Mouse (Mus musculus): ENCODE measurements around the gene Rhoa. TPM values are rescaled to one million over a fixed set of nuclear protein-coding genes. Genes with fewer than 3 reads are reported as not detected.
"Not testable (repeated sequence)": the region's sequence is repeated elsewhere in the genome, so short reads cannot be mapped to it uniquely, and the experiment has no call there.

The Rhoa gene
- polyA plus RNA-seq, 1 experiment from 2014 or later, result 370 TPM

DNA sequence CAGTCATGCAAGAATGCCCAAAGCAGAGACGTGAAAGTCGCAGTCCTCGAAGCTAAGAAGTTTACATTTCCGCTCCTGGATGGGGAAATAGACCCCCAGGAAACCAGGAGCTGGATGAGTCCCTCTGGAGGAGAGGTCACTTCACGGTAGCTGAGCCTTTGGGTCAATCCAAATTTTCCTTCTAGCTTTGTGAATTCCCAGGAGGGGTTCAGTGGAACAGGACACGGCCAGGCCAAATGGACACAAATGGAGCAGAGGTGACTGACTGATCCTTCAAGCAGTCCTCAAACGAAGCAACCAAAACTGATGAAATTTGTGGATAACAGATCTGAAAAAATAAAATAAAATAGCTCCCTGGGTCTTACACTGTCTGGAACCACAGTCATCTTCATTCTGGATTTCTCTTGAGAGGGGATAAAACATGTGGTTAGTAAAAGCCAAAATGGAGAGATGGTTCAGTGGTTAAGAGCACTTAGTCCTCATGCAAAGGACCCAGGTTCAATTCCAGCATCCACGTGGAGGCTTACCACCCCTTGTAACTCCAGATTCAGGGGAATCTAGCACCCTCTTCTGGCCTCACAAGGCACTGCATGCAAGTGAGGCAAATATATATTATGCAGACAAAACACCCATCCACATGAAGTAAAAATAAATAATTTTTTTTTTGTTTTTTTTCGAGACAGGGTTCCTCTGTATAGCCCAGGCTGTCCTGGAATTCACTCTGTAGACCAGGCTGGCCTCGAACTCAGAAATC lies 27.1 kb upstream of the Rhoa start:
- Histone ChIP-seq H3K9ac (ENCODE audit: low read length) (no peak overlapping the region), H3K36me3 (ENCODE audit: control insufficient read depth, insufficient read depth, low read length) (no peaks in the 10 kb centered on the region), H3K9me3 (ENCODE audit: control insufficient read depth, low read length) (no peaks in the 10 kb centered on the region), H3K4me2 (replicated peaks; ENCODE audit: low read depth) (no peak overlapping the region), H3K4me1 (replicated peaks; ENCODE audit: control insufficient read depth, insufficient read depth) (no peaks in the 10 kb centered on the region), H3K27ac (replicated peaks) (no peak overlapping the region), H3K4me3 (ENCODE audit: low read depth, low read length) (no peak overlapping the region), H3K27me3 (ENCODE audit: control insufficient read depth, insufficient read depth, low read length) (no peaks in the 10 kb centered on the region)
- TF ChIP-seq CTCF (IDR thresholded peaks at IDR 0.05; ENCODE audit: low read depth) (peak; percentile 75), EP300 (optimal IDR thresholded peaks at IDR 0.05) (no peak)
- 61% methylated on average over 10 of the region's 10 CpGs for WGBS
- ATAC-seq (ENCODE audit: low FRiP score, low TSS enrichment) (no peak), DNase-seq (ENCODE audit: low spot score) (peak; percentile 52)

DNA sequence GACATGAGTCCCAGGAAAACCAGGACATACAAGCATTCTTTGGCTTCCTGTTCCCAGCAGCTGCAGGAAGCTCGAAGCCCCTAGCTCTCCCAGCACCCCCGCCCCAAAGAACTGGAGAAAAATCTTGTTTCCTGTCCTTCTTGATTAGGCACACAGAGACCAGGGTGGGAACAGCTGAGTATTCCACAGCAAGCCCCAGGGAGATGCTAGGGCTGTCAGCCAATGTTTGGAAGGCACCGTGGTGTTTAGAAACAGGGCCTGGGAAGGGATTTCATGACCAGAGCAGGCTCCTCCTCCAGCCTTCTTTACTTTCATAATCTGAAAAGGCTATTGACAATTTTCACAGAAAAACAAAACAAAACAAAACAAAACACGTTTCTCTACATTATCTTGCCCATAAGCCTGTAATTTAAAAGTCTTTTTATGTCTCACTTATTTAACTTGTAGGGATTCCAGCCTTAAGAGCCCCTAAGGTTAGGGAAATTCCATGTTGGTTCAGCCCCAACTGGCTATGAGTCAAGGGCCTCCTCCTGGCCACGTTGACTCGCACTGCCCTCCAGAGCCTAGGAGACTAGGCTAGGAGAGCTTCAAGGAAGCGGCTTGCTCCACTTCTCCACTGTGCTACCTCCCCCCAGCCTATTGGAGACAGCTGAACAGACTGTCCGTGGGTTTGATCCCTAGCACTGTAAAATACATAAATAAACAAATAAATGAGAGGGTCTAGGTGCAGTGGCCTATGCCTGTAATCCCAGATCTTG lies 25.7 kb upstream of the Rhoa start:
- no peak overlapping the region for H3K4me2 ChIP-seq (replicated peaks; ENCODE audit: low read depth)
- no peaks in the 10 kb centered on the region for H3K27me3 ChIP-seq (ENCODE audit: control insufficient read depth, insufficient read depth, low read length)
- H3K9me3 ChIP-seq (ENCODE audit: control insufficient read depth, low read length), result no peaks in the 10 kb centered on the region
- no peak overlapping the region for H3K4me3 ChIP-seq (ENCODE audit: low read depth, low read length)
- WGBS, result 23% methylated on average over 8 of the region's 8 CpGs
- TF ChIP-seq CTCF (IDR thresholded peaks at IDR 0.05; ENCODE audit: low read depth), result peak; percentile 27
- TF ChIP-seq EP300 (optimal IDR thresholded peaks at IDR 0.05), result no peak
- no peak overlapping the region for H3K9ac ChIP-seq (ENCODE audit: low read length)
- no peaks in the 10 kb centered on the region for H3K4me1 ChIP-seq (replicated peaks; ENCODE audit: control insufficient read depth, insufficient read depth)
- DNase-seq (ENCODE audit: low spot score), result no peak
- H3K27ac ChIP-seq (replicated peaks), result peak overlapping the region; percentile 73
- no peaks in the 10 kb centered on the region for H3K36me3 ChIP-seq (ENCODE audit: control insufficient read depth, insufficient read depth, low read length)
- peak; percentile 73 for ATAC-seq (ENCODE audit: low FRiP score, low TSS enrichment)

DNA sequence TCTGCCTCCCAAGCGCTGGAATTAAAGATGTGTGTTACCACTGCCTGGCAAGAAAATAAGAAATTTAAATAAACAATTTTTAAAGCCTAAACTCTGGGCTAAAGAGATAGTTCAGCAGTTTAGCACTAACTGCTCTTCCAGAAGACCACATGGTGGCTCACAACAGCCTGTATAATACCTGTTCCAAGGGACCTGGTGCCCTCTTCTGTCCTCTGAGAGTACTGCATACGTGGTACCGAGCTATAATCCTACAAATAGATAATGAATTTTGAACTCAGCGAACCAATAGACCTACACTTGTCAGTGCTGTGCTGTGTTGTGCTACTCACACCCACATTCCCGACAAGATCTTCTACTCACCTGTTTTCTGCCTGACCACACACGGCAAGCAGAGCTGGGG lies 21.5 kb upstream of the Rhoa start:
- WGBS, result 9% methylated on average over 6 of the region's 6 CpGs
- H3K27ac ChIP-seq (replicated peaks), result no peak overlapping the region

DNA sequence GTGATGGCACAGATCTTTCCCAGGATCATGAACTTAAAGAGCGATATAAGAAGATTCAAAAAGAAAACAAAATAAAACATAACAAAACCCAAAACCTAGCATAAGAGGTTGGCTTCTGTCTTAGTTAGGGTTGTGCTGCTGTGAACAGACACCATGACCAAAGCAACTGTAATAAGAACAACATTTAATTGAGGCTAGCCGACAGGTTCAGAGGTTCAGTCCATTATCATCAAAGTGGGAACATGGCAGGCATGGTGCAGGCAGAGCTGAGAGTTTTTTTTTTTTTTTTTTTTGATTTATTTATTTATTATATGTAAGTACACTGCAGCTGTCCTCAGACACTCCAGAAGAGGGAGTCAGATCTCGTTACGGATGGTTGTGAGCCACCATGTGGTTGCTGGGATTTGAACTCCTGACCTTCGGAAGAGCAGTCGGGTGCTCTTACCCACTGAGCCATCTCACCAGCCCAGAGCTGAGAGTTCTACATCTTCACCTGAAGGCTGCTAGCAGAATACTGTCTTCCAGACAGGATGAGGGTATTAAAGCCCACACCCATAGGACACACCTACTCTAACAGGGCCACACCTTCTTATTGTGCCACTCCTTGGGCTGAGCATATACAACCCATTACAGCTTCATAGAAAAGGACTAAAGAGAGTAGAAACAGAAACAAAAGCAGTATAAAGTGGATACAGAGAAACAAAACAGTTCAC lies 18.2 kb upstream of the Rhoa start:
- not testable (repeated sequence) for H3K9me3 ChIP-seq (ENCODE audit: control insufficient read depth, low read length); H3K36me3 ChIP-seq (ENCODE audit: control insufficient read depth, insufficient read depth, low read length); H3K27ac ChIP-seq (replicated peaks); H3K27me3 ChIP-seq (ENCODE audit: control insufficient read depth, insufficient read depth, low read length); H3K4me3 ChIP-seq (ENCODE audit: low read depth, low read length); H3K4me1 ChIP-seq (replicated peaks; ENCODE audit: control insufficient read depth, insufficient read depth); ATAC-seq (ENCODE audit: low FRiP score, low TSS enrichment); DNase-seq (ENCODE audit: low spot score); H3K4me2 ChIP-seq (replicated peaks; ENCODE audit: low read depth); H3K9ac ChIP-seq (ENCODE audit: low read length)
- WGBS, result 86% methylated on average over 5 of the region's 6 CpGs

More for the DNA sequence above, 21.5 kb upstream of the Rhoa start:
- ATAC-seq (ENCODE audit: low FRiP score, low TSS enrichment) (peak; percentile 83), DNase-seq (ENCODE audit: low spot score) (peak; percentile 80)
- H3K36me3 ChIP-seq (ENCODE audit: control insufficient read depth, insufficient read depth, low read length), result no peaks in the 10 kb centered on the region
- H3K4me1 ChIP-seq (replicated peaks; ENCODE audit: control insufficient read depth, insufficient read depth), result no peaks in the 10 kb centered on the region
- H3K27me3 ChIP-seq (ENCODE audit: control insufficient read depth, insufficient read depth, low read length), result no peaks in the 10 kb centered on the region
- H3K4me2 ChIP-seq (replicated peaks; ENCODE audit: low read depth), result no peak overlapping the region
- no peak overlapping the region for H3K4me3 ChIP-seq (ENCODE audit: low read depth, low read length)
- no peaks in the 10 kb centered on the region for H3K9me3 ChIP-seq (ENCODE audit: control insufficient read depth, low read length)
- no peak overlapping the region for H3K9ac ChIP-seq (ENCODE audit: low read length)
- peak; percentile 98 for TF ChIP-seq CTCF (IDR thresholded peaks at IDR 0.05; ENCODE audit: low read depth)
- TF ChIP-seq EP300 (optimal IDR thresholded peaks at IDR 0.05), result no peak

DNA sequence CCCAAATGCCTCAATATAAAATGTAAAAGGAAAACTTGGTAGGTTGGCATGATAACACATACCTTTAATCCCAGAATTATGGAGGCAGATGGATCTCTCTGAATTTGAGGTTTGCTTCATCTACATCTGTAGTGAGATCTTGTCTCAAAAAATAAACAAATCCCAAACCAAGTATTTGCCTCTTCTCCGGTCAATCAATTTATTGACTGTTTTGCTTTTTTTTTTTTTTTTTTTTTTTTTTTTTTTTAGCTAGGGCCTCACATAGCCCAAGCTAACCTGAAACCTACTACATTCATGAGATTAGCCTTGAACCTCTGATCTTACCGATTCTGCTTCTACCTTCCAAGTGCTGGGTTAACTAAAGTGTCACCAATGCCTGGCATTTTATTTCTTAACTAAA lies 16.6 kb upstream of the Rhoa start:
- Histone ChIP-seq H3K9me3 (ENCODE audit: control insufficient read depth, low read length) (no peaks in the 10 kb centered on the region), H3K4me1 (replicated peaks; ENCODE audit: control insufficient read depth, insufficient read depth) (no peaks in the 10 kb centered on the region; the same call in 1 of the 2 replicates), H3K4me2 (replicated peaks; ENCODE audit: low read depth) (no peak overlapping the region), H3K27ac (replicated peaks) (no peak overlapping the region), H3K4me3 (ENCODE audit: low read depth, low read length) (no peak overlapping the region), H3K9ac (ENCODE audit: low read length) (no peak overlapping the region), H3K27me3 (ENCODE audit: control insufficient read depth, insufficient read depth, low read length) (no peaks in the 10 kb centered on the region), H3K36me3 (ENCODE audit: control insufficient read depth, insufficient read depth, low read length) (no peaks in the 10 kb centered on the region)
- TF ChIP-seq CTCF (IDR thresholded peaks at IDR 0.05; ENCODE audit: low read depth) (no peak), EP300 (optimal IDR thresholded peaks at IDR 0.05) (no peak)
- no peak for DNase-seq (ENCODE audit: low spot score)
- 51% methylated on average over 2 of the region's 2 CpGs for WGBS
- no peak for ATAC-seq (ENCODE audit: low FRiP score, low TSS enrichment)

Measured in stomach, postnatal 0 days (tissue).